Mouse (Mus musculus) spleen, postnatal 14 days (tissue): ENCODE data around the gene Aaas.
A peak's percentile ranks its signal among the peaks of the same experiment; 100 is the strongest.

ENCODE experiments used
- DNase-seq, 2 experiments: peaks; one replicate each; pipeline ENCODE4 v3.0.0; 2021 to 2022; ENCODE audit warnings: low spot score in 2 of 2

Gene Aaas

GRCm38 (mm10) chr15:102308717-102309116 lies 41.9 kb downstream of the Aaas start:
- no peak for DNase-seq

- no peak for DNase-seq
Observed at GRCm38 (mm10) chr15:102302542-102302941, 48.0 kb downstream of the Aaas start.

- DNase-seq, result no peak
Observed at GRCm38 (mm10) chr15:102296368-102297006, 54.1 kb downstream of the Aaas start.

- DNase-seq, result peak; percentile 87 to 95
Observed at GRCm38 (mm10) chr15:102295633-102296367, 54.8 kb downstream of the Aaas start, which contains the start of gene Espl1. Espl1 (plus strand) TSS chr15:102296266.
